Mouse (Mus musculus): ENCODE measurements around the gene Rbfox2.

The Rbfox2 gene

DNA sequence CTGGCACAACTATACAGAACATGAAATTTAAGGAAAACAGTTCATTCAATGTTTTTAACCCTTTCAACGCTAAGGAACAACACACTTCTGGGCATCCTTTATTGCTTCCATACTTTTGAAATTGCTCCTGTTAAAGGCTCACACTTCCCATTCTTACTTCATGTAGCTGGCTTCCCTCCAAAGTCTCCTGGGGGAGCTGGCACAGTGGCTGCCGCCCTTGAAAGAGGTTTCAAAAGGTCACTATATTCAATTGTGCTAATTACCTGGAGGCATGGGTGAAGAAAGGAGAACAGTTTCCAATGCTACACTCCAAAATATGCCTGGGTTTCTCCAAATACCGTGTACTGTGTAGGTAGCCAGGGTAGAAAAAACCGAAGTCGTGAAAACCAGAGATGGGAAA, 124.0 kb downstream of the Rbfox2 start:
- peak; percentile 44 for DNase-seq

GRCm38 (mm10) chr15:77174018-77174417, 132.8 kb downstream of the Rbfox2 start:
- no peak for DNase-seq

GRCm38 (mm10) chr15:77172414-77172813, 134.4 kb downstream of the Rbfox2 start:
- DNase-seq: no peak

DNA sequence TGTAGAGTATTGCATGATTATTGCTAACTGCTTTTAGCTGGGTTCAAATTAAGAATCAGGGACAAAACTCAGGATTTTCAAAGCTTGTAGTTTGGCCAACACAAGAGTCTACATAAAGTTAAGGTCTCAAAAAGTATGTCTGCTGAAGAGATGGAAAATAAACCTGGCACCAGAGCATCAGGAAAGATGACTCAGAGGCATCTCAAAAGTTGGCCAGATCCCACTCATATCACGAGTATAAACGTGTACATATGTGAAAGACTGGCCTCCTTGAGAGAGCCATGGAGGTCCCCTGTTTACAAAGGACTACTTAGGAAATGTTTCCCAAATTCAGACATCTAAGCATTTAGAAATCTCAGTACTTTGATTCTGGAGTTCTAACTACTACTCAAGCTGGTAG, 138.0 kb downstream of the Rbfox2 start:
- DNase-seq: no peak

DNA sequence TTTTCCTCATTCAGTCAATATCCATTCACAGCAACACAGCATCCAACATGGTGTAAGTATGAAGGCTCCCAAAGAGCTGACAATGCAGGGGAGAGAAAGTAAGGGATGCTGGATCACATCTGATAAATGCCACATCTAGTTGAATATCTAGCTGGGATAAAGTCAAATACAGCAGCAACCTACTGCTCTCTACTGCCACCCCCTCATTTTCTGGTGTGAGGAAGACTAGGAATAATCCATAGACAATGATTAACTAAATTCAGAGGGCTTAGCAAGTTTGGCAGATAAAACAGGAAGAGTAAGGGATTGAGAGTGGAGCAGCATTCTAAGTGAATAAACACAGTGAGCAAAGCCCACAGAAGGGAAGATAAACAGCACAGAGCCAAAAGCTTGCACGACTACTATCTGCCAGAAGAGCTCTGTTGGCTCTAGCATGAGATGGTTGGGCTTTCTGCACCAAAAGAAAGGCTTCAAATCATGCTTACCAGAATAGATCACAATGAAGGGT, 140.5 kb downstream of the Rbfox2 start:
- DNase-seq: no peak

- no peak for DNase-seq
These were observed 143.5 kb downstream of the Rbfox2 start for GRCm38 (mm10) chr15:77163336-77163735.

- no peak for DNase-seq
These were observed 143.9 kb downstream of the Rbfox2 start for GRCm38 (mm10) chr15:77162931-77163330.

DNA sequence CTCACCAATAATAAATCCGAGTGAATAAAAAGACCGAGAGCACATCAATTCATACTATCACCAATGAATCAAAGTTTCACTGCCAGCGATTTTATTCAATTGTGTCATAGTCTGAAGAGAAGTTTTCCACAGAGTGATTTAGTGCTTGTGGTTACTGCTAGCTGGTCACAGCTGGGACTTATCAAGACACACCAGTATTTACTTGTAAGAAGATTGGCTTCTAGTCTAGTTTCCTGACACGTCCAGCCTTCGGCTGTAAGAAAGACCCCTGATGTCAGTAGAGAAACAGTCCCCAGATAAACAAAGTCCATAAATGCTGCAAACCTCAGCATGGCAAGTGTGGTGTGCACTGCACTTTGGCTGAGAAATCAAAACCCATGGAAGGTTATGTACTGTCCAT, 145.4 kb downstream of the Rbfox2 start:
- no peak for DNase-seq

GRCm38 (mm10) chr15:77160848-77161247, 146.0 kb downstream of the Rbfox2 start:
- DNase-seq: no peak

DNA sequence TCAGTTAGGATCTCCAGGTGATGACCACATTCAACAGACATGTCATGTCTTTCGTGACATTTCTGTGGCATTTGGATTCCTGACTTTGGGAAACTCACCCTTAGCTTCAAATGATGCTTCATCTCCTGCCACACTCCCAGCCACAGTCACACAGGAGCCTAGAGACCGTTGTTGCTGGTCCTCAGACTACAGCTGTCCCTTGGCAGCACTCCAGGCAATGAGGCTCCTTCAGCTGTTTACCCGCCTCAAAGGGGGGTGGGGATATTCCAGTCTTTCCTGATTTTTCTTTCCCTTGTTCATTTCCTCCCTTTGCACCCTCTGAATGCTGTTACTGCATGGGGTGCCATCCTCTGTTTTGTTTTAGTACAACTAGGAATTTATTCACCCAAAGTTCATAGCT, 150.3 kb downstream of the Rbfox2 start:
- DNase-seq: peak; percentile 48

GRCm38 (mm10) chr15:77154248-77154785, 152.5 kb downstream of the Rbfox2 start:
- DNase-seq: no peak

DNA sequence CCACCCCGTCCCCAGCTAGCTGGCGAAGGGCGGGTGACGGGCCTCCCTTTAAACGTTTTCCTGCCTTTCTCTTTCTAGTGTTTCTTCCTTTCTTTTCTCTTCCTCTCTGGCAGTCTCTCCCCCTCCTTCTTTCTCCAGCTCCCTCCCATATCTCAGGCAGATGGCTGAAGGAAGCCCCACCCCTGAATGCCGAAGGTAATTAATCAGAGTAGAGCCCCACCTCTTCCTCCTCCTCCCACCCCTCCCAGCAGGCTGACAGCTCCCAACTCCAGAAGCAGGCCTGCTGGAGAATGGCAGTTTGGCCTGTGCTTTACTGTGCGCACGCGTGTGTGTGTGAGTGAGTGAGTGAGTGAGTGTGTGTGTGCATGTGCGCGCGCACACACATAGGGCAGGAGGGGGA, 153.2 kb downstream of the Rbfox2 start:
- peak; percentile 71 for DNase-seq

DNA sequence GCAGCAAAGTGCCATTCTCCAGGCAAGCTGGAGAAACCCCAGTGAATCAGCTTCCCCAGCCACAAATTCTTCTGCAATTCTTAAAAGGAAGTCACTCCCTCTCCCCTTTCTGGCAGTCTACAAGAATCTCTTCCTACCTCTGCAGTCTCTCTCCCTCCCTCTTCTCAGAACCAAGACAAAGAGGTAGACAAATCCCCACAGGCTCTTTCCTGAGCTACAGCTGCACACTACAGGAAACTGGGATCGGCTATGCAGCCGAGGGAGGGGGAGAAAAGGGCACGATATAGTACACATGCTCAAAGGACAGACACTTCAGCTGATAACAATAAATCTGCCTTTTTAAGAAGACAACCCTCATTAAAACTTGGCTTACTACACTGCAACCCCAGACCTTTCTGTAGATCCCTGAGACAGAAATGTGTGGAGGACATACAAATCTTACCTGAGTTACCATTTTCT, 153.7 kb downstream of the Rbfox2 start:
- DNase-seq: no peak

DNA sequence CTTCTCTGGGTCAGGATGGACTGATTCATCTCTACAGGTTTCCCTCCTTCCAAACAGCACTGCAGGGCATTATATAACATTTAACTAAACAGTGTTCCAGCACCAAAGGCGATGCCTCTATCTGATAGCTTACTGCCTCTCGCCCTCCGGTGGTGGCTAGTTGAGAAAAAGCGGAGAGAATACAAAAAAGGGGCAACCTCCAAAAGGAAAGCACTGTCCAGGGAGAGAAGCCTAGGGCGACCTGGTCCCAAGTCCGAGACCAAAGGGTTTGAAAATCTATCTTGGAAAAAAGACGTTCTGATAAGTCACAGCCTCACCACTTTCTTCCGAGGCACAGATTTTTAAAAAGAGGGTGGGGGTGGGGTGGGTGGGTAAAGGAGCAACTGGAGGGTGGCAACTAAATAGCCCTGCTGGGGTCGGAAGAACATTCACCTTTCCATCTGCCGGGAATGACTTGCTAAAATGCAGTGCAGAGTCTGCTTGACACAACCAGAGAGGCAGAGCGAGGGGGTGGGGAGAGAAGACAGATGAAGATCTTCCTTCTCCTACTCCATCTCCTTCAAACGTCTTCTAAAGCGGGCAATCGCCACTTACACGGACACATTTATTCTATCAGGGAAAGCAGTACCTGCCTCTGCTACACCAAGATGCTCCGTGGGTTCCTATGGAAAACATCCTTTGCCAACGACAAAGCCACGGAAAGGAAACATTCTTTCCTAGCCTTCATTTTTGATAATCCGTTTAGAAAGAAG, 154.3 kb downstream of the Rbfox2 start:
- DNase-seq: peak; percentile 65

DNA sequence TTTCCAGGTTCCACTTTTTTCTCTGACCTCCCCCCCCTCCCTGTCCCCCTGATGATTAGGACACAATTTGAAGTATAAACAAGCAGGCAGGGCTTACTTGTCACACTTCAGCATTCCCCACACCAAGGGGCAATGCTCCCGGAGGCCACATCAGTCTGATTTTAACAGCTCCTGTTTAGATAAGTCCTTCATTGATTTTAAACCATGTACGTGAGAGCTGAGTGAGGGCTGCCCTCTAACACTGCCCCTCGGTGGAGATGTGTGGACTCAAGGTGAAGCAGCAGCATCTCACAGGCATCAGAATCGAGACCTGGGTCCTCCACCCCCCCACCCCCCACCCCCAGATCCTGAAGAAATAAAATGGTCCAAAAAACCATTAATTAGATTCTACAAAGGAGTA, 155.0 kb downstream of the Rbfox2 start:
- DNase-seq: no peak

- DNase-seq: no peak
These were observed 155.6 kb downstream of the Rbfox2 start for GRCm38 (mm10) chr15:77151178-77151577.

DNA sequence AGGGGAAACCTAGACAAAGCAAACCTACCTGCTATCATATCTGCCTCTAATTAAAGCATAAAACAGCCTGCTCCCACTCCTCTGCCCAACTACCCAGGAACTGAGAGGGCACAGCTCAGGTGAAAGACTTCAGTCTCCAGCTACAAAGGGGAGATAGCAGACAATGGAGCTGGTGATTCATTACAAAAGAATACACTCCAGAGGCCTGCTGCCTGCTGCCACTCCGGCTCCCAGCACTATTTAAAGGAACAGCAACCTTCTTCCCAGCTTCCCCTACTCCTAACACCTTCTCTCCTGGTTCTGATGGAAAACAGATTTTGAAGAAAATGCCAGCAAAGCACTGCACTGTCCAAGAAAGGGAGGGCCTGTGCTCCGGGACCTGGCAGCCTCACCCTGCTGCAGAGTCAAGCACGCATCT, 156.4 kb downstream of the Rbfox2 start:
- peak; percentile 41 for DNase-seq

DNA sequence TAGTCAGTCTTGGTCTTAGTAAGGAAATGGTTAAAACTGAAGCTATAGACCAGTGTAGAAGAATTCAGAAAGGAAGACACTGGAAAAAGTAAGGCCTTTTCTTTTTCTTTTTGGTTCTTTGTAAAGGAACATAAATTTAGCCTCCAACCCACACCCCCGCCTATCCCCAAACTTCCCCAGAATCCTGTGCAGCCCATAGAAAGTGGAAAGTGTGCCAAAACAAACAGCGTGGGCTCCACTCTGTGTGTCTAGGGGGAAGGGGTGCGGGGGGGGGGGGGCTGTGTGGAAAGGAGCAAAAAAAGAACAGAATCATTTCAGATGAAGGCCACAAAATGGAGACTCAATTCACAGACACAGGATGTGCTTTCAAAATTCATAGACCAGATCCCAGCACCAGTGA, 156.8 kb downstream of the Rbfox2 start:
- DNase-seq: no peak

DNA sequence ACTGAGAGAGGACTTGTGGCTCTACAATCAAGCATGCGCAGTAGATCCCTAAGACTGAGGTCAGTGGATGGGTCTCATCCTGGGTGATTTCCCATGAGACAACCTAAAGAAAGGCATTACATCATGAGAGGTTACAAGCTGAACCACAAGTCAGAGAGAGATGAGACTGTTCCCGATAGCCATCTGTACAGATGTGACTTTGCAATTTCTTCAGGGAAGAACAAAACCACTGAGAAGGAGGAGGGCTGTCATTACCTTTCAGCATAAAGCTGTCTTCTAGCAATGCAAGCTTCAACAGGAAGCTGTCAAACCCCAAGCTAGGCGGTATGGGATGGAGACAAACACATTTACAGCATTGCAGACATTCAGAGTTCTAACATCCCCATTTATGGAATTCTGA, 157.3 kb downstream of the Rbfox2 start:
- DNase-seq: no peak

- DNase-seq: no peak
These were observed 159.9 kb downstream of the Rbfox2 start for GRCm38 (mm10) chr15:77146942-77147341.

- no peak for DNase-seq
These were observed 161.8 kb downstream of the Rbfox2 start for GRCm38 (mm10) chr15:77144960-77145359.

GRCm38 (mm10) chr15:77142787-77143186, 164.0 kb downstream of the Rbfox2 start:
- no peak for DNase-seq

- no peak for DNase-seq
These were observed 164.5 kb downstream of the Rbfox2 start for GRCm38 (mm10) chr15:77142352-77142751.

DNA sequence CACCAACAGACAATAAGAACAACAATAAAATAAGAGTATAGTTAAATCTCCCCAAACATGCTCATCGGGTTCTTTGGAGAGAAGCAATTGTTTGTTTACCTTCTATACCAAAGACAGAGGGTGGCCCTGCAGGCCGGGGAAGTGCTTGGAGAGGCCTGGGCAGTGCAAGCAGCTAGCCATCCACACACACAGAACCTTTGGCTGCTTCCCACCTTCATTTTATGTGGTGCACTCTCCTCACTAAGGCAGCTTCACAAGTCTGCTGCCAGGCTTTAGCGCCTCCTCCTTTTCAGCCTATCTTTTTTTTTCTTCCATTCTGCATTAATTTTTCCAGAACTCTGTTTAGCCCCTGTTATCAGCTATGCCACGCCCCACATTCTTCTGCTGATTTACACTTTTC, 165.1 kb downstream of the Rbfox2 start:
- peak; percentile 46 for DNase-seq

DNA sequence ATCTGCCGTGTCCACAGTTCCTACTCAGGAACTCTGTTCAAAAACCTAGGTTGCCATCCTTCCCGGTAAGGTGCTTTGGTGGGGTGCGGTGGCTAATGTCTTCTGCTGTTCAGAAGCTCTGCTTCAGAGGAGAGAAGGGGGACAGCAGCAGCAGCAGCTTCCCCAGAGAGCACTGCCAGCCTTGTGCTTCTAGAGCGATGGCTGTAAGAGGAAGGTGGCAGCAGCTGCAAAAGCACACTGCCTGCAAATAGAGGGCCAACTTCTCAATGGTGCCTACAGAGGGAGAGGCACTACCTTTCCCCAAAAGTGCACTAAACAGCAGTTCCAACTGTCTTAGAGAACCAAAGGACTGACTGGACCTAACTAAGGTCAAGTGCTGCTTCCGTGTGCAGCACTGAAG, 168.5 kb downstream of the Rbfox2 start:
- DNase-seq: no peak
